Mouse (Mus musculus) megakaryocyte, embryonic 14.5 days (primary cell): ENCODE data around the gene Cyp26c1. TPM values are rescaled to one million over a fixed set of nuclear protein-coding genes. Genes with fewer than 3 reads are reported as not detected.

Experiments used
- H3K27me3 ChIP-seq: replicated peaks from 2 replicates; pipeline ENCODE3; 2012; ENCODE audit warnings: inconsistent platforms
- H3K36me3 ChIP-seq: replicated peaks from 2 replicates; pipeline ENCODE3; 2012; ENCODE audit warnings: low read length, inconsistent platforms, mixed read lengths
- H3K4me1 ChIP-seq: 2 replicates; pipeline ENCODE4 v1.6.1; 2012; ENCODE audit warnings: inconsistent platforms
- H3K4me3 ChIP-seq: replicated peaks from 2 replicates; pipeline ENCODE3; 2012; ENCODE audit warnings: moderate library complexity, mild to moderate bottlenecking, inconsistent platforms
- H3K9me3 ChIP-seq: 2 replicates; pipeline ENCODE4 v1.6.1; 2012; ENCODE audit warnings: inconsistent platforms
- FLI1 ChIP-seq: IDR thresholded peaks from 2 replicates; pipeline ENCODE4 v1.6.1; 2012; ENCODE audit warnings: low read length, inconsistent platforms, mixed read lengths
- GATA1 ChIP-seq: IDR thresholded peaks from 3 replicates; pipeline ENCODE4 v1.6.1; 2012; ENCODE audit warnings: mixed read lengths, low read length, inconsistent platforms, borderline replicate concordance
- polyA plus RNA-seq: library from polyadenylated mRNA; stranded (reverse); fragments of >175 nt; gene quantifications from 2 replicates; pipeline ENCODE4 v1.2.3, GENCODE M21; 2012; ENCODE audit warnings: low replicate concordance; ENCODE audit not compliant: insufficient read depth

Gene Cyp26c1
- polyA plus RNA-seq, 1 experiment: not detected

DNA sequence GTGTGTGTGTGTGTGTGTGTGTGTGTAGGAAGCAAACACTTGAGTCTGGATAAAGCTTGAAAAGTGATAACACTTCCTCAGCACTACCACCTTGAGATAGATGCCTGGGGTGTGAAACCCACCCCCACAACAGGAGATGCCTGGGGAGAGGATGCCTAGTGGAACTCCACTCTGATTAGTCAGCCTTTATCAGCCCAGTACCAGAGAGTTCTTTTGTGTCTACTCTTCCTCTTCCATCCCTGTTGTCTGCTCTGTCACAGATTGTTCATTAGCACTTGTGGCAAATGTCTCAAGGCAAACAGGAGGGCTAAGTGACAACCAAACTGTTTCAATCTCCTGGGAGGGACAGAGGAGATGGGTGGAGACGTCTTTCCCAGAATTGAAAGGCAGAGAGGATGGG lies 33.8 kb downstream of the Cyp26c1 start:
- Histone ChIP-seq H3K36me3 (no peaks in the 10 kb centered on the region), H3K4me1 (peaks cover 17% of the 10 kb centered on the region), H3K4me3 (no peak overlapping the region), H3K9me3 (no peaks in the 10 kb centered on the region), H3K27me3 (peaks cover 17% of the 10 kb centered on the region)
- TF ChIP-seq FLI1: no peak
- no peak for TF ChIP-seq GATA1

GRCm38 (mm10) chr19:37724591-37724990 lies 39.2 kb downstream of the Cyp26c1 start:
- Histone ChIP-seq H3K27me3 (peaks cover 14% of the 10 kb centered on the region), H3K4me1 (peaks cover under 1% of the 10 kb centered on the region; the same call in 1 of the 2 replicates), H3K36me3 (no peaks in the 10 kb centered on the region), H3K4me3 (no peak overlapping the region), H3K9me3 (peaks cover 6% of the 10 kb centered on the region; the same call in 1 of the 2 replicates)
- no peak for TF ChIP-seq GATA1
- TF ChIP-seq FLI1: no peak

GRCm38 (mm10) chr19:37726585-37726984 lies 41.2 kb downstream of the Cyp26c1 start:
- Histone ChIP-seq H3K4me1 (no peaks in the 10 kb centered on the region), H3K4me3 (no peak overlapping the region), H3K36me3 (no peaks in the 10 kb centered on the region), H3K27me3 (peaks cover 14% of the 10 kb centered on the region), H3K9me3 (peaks cover 12% of the 10 kb centered on the region)
- TF ChIP-seq GATA1 (no peak), FLI1 (no peak)

DNA sequence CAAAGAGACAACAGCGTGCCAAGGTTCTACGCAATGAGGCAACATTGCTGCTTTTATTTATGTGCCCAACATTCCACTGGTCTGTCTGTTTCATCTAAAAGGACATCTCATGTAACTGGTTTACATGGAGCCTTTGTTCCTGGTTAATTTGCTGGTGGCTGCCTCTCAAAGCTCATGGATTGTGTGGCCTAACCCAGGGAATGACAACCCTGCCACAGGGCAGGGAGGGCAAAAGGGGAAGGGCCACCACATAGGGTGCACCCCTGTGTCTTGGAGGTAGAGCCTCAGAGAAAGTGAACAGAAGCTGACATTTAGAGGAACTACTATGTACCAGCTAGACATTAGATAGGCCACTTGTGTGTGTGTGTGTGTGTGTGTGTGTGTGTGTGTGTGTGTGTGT lies 42.0 kb downstream of the Cyp26c1 start:
- H3K4me3 ChIP-seq: no peak overlapping the region

DNA sequence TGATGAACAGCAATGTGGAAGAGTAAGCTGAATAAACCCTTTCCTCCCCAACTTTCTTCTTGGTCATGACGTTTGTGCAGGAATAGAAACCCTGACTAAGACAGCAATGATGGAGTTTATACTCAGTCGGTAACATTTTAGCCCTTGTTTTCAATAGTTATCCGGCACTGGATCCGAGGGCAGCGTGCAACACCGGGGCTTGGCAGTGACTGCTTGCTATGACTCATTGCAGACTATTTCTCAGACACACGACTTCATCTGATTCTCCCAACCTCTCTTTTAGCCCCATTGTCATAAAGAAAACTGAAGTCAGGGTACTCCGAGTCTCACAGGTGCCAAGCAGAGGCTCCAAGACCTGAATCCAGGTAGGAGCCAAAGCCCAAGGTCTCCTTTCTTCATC lies 50.0 kb downstream of the Cyp26c1 start:
- H3K4me1 ChIP-seq: 0 out of 2 replicates have a peak, but pooled peaks cover 6% of the 10 kb centered on the region
- TF ChIP-seq GATA1 (no peak), FLI1 (no peak)
- peaks cover 3% of the 10 kb centered on the region for H3K27me3 ChIP-seq
- H3K4me3 ChIP-seq: no peak overlapping the region
- peaks cover 6% of the 10 kb centered on the region for H3K9me3 ChIP-seq
- H3K36me3 ChIP-seq: no peaks in the 10 kb centered on the region

More for the DNA sequence above, 42.0 kb downstream of the Cyp26c1 start:
- Histone ChIP-seq H3K36me3 (no peaks in the 10 kb centered on the region), H3K27me3 (peaks cover 14% of the 10 kb centered on the region), H3K4me1 (no peaks in the 10 kb centered on the region), H3K9me3 (peaks cover 12% of the 10 kb centered on the region)
- TF ChIP-seq GATA1 (no peak), FLI1 (no peak)

GRCm38 (mm10) chr19:37738575-37738974 lies 53.2 kb downstream of the Cyp26c1 start:
- H3K9me3 ChIP-seq: no peaks in the 10 kb centered on the region
- TF ChIP-seq FLI1: no peak
- TF ChIP-seq GATA1: no peak

DNA sequence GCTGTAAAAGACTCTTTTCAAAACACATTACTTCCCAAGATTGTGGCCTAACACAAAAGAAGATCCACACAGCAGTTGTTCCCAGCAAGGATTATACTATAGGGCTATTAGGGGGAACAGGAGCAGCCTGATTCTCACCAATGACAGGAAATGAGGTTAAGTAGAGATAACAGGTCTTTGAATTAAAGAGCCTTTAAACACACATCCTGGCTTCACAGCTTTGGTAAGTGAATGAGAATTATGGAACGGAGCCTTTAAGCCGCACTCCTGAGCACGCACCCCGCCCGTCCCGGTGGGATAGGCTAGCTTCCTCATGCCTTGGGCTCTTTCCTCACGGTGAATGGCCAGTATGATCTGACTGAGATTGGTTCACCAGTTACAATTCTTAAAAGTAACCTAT lies 54.7 kb downstream of the Cyp26c1 start:
- 0 out of 2 replicates have a peak, but pooled peaks cover 6% of the 10 kb centered on the region for H3K4me1 ChIP-seq
- TF ChIP-seq FLI1 (no peak), GATA1 (no peak)

More at GRCm38 (mm10) chr19:37738575-37738974, 53.2 kb downstream of the Cyp26c1 start:
- H3K4me1 ChIP-seq: 0 out of 2 replicates have a peak, but pooled peaks cover 6% of the 10 kb centered on the region
- H3K4me3 ChIP-seq: no peak overlapping the region
- no peaks in the 10 kb centered on the region for H3K36me3 ChIP-seq
- H3K27me3 ChIP-seq: peaks cover 9% of the 10 kb centered on the region

More for the DNA sequence above, 54.7 kb downstream of the Cyp26c1 start:
- Histone ChIP-seq H3K27me3 (peaks cover 10% of the 10 kb centered on the region), H3K9me3 (no peaks in the 10 kb centered on the region), H3K36me3 (no peaks in the 10 kb centered on the region), H3K4me3 (no peak overlapping the region)

Other genes with a start within 250 kb of the Cyp26c1 start
- gene Exoc6, start 135.2 kb upstream of the Cyp26c1 start, polyA plus RNA-seq: 6.6 and 14.1 TPM in 2 replicates
- 1.3 TPM in 1 of 2 replicates, not detected in the other for gene Cyp26a1, start 12.2 kb downstream of the Cyp26c1 start, polyA plus RNA-seq